Mouse (Mus musculus) ES-E14 (cell line): ENCODE measurements around the gene Stt3a. TPM values are rescaled to one million over a fixed set of nuclear protein-coding genes. Genes with fewer than 3 reads are reported as not detected.

Experiments
- DNase-seq: peaks from one replicate; pipeline ENCODE4 v3.0.0-alpha.2; 2013; ENCODE audit warnings: low read depth, low spot score
- H3K27ac ChIP-seq: 2 replicates; pipeline ENCODE4 v1.5.1; 2012; ENCODE audit warnings: low read depth, mild to moderate bottlenecking, low read length, moderate library complexity, mixed read lengths; ENCODE audit not compliant: poor library complexity, insufficient read depth, severe bottlenecking
- H3K36me3 ChIP-seq: 2 replicates; pipeline ENCODE4 v1.6.1; 2012; ENCODE audit warnings: mild to moderate bottlenecking, low read length, moderate library complexity, mixed read lengths; ENCODE audit not compliant: control insufficient read depth, poor library complexity, insufficient read depth, severe bottlenecking
- H3K4me1 ChIP-seq, 2 experiments: fragments of 150-350 bp in 1 of 2; sonication (generic) in 1 of 2; 2 replicates each; pipeline ENCODE4 v1.6.1; 2012; ENCODE audit warnings: low read length in 2 of 2, mild to moderate bottlenecking in 1 of 2, mixed read lengths in 1 of 2; ENCODE audit not compliant: control insufficient read depth in 2 of 2, insufficient read depth in 2 of 2, poor library complexity in 1 of 2
- H3K4me3 ChIP-seq, 2 experiments: fragments of 150-350 bp in 1 of 2; sonication (generic) in 1 of 2; 2 replicates each; pipeline ENCODE4 v1.5.1; 2012; ENCODE audit warnings: low read length in 2 of 2, low read depth in 1 of 2, mild to moderate bottlenecking in 1 of 2, mixed read lengths in 1 of 2; ENCODE audit not compliant: insufficient read depth in 1 of 2, poor library complexity in 1 of 2, severe bottlenecking in 1 of 2
- H3K9ac ChIP-seq: 2 replicates; pipeline ENCODE4 v1.6.1; 2012; ENCODE audit warnings: low read depth, mild to moderate bottlenecking, low read length, mixed read lengths; ENCODE audit not compliant: poor library complexity, insufficient read depth, severe bottlenecking
- H3K9me3 ChIP-seq: fragments of 150-350 bp; sonication (generic); 2 replicates; pipeline ENCODE4 v1.6.1; 2012; ENCODE audit warnings: low read depth, mild to moderate bottlenecking, low read length; ENCODE audit not compliant: control insufficient read depth, insufficient read depth
- CHD2 ChIP-seq: IDR thresholded peaks from 2 replicates; pipeline ENCODE4 v1.6.1; 2014; ENCODE audit warnings: mild to moderate bottlenecking, low read depth, low read length, inconsistent platforms
- HCFC1 ChIP-seq: IDR thresholded peaks from 2 replicates; pipeline ENCODE4 v1.6.1; 2012; ENCODE audit warnings: low read length, inconsistent platforms, borderline replicate concordance; ENCODE audit not compliant: insufficient read depth
- MAFK ChIP-seq: IDR thresholded peaks from 2 replicates; pipeline ENCODE4 v1.6.1; 2014; ENCODE audit warnings: mild to moderate bottlenecking, low read depth, low read length, inconsistent platforms; ENCODE audit not compliant: insufficient read depth
- ZC3H11A ChIP-seq: IDR thresholded peaks from 2 replicates; pipeline ENCODE4 v1.6.1; 2012; ENCODE audit warnings: low read depth, mild to moderate bottlenecking, inconsistent platforms, low read length, borderline replicate concordance
- ZNF384 ChIP-seq: IDR thresholded peaks from 2 replicates; pipeline ENCODE4 v1.6.1; 2012; ENCODE audit warnings: low read depth, low read length, inconsistent platforms
- in situ Hi-C, 2 experiments: fragments of 600-800 bp; cut with MboI; formaldehyde crosslinking; loops; one replicate each; pipeline ENCODE4 v1.15.1; 2025; ENCODE audit warnings: low sequenced_read_pairs in 2 of 2, inconsistent platforms in 1 of 2; ENCODE audit not compliant: unreplicated experiment in 2 of 2
- total RNA-seq: library from RNA; depleted of rRNA; stranded (reverse); fragments of 300-350 nt; gene quantifications from 2 replicates; pipeline ENCODE4 v1.2.3, GENCODE M21; 2012

Gene Stt3a
- total RNA-seq, 1 experiment = 459 TPM

- peak overlapping the region; percentile 93; the same call in 1 of the 2 replicates for H3K27ac ChIP-seq
Measured at GRCm38 (mm10) chr9:36803926-36804325, 36.4 kb upstream of the Stt3a start.

GRCm38 (mm10) chr9:36803386-36803785, 35.9 kb upstream of the Stt3a start:
- H3K9ac ChIP-seq = peak overlapping the region; percentile 45; the same call in 1 of the 2 replicates
- peak overlapping the region; percentile 93 for H3K27ac ChIP-seq
- no peaks in the 10 kb centered on the region for H3K36me3 ChIP-seq
- H3K4me1 ChIP-seq = peaks cover 14 to 25% of the 10 kb centered on the region in 2 experiments
- DNase-seq = peak; percentile 31
- TF ChIP-seq CHD2 = no peak
- no peak for TF ChIP-seq ZC3H11A
- TF ChIP-seq MAFK = no peak
- TF ChIP-seq HCFC1 = no peak
- TF ChIP-seq ZNF384 = no peak
- in situ Hi-C loops = no loop called here
- no peak overlapping the region; a peak in 1 of 4 replicates for H3K4me3 ChIP-seq
- H3K9me3 ChIP-seq = no peaks in the 10 kb centered on the region

More at GRCm38 (mm10) chr9:36803926-36804325, 36.4 kb upstream of the Stt3a start:
- no peak for TF ChIP-seq HCFC1
- no peak overlapping the region for H3K4me3 ChIP-seq
- no peaks in the 10 kb centered on the region for H3K9me3 ChIP-seq
- in situ Hi-C loops = no loop called here
- DNase-seq = no peak
- no peaks in the 10 kb centered on the region for H3K36me3 ChIP-seq
- H3K9ac ChIP-seq = peak overlapping the region; percentile 14; the same call in 1 of the 2 replicates
- peaks cover 12 to 25% of the 10 kb centered on the region in 2 experiments for H3K4me1 ChIP-seq

- Histone ChIP-seq H3K36me3 (no peaks in the 10 kb centered on the region), H3K4me1 (peaks cover 17 to 25% of the 10 kb centered on the region in 2 experiments), H3K9ac (no peak overlapping the region; the same call in 1 of the 2 replicates), H3K27ac (peak overlapping the region; percentile 94; the same call in 1 of the 2 replicates), H3K4me3 (no peak overlapping the region; a peak in 1 of 4 replicates), H3K9me3 (no peaks in the 10 kb centered on the region)
- peak; percentile 29 for DNase-seq
- in situ Hi-C loops = no loop called here
- TF ChIP-seq ZNF384 (no peak), ZC3H11A (no peak), HCFC1 (no peak), MAFK (no peak), CHD2 (no peak)
Measured at GRCm38 (mm10) chr9:36802951-36803350, 35.5 kb upstream of the Stt3a start.

GRCm38 (mm10) chr9:36801961-36802360, 34.5 kb upstream of the Stt3a start:
- peaks cover 17 to 27% of the 10 kb centered on the region in 2 experiments for H3K4me1 ChIP-seq
- in situ Hi-C loops = no loop called here
- no peak for TF ChIP-seq MAFK
- no peak for TF ChIP-seq CHD2
- TF ChIP-seq HCFC1 = no peak
- no peak for TF ChIP-seq ZNF384
- no peak for TF ChIP-seq ZC3H11A
- no peaks in the 10 kb centered on the region for H3K9me3 ChIP-seq
- no peaks in the 10 kb centered on the region for H3K36me3 ChIP-seq
- peak overlapping the region; percentile 37; the same call in 1 of the 2 replicates for H3K9ac ChIP-seq
- no peak for DNase-seq
- peak overlapping the region; percentile 94 for H3K27ac ChIP-seq
- no peak overlapping the region for H3K4me3 ChIP-seq
